Mouse (Mus musculus): ENCODE measurements around the gene Pmis2.

DNA sequence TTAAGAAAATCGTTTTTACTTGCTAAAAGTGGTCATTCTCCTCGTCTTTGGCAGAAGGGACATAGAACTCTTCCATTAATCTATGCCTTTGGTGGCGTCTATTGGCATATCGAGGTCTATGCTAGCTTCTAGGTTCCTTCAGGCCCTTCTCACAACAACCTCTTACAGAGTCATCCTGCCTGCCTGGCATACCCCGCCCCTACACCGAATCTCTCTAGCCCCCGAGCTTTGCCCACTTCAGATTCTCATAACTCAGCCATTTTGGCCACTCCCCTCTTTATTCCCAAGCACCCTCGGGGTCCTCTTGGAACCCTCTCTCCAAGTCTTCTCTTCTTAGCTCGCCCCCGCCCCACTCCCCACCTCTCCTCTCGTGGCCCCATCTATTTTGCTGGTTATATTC lies 6.1 kb downstream of the Pmis2 start:
- TF ChIP-seq CTCF (IDR thresholded peaks at IDR 0.05; ENCODE audit: borderline replicate concordance, insufficient read depth, low read length) = no peak
- no peak for TF ChIP-seq POLR2A (IDR thresholded peaks at IDR 0.05; ENCODE audit: low read depth, low read length)
